Mouse (Mus musculus): Measurements from ENCODE around the gene Ttc41. TPM values are rescaled to one million over a fixed set of nuclear protein-coding genes. Genes with fewer than 3 reads are reported as not detected.
A peak's percentile ranks its signal among the peaks of the same experiment; 100 is the strongest.

Gene Ttc41
- polyA plus RNA-seq, 1 experiment from 2014 or later: 1.5 TPM

DNA sequence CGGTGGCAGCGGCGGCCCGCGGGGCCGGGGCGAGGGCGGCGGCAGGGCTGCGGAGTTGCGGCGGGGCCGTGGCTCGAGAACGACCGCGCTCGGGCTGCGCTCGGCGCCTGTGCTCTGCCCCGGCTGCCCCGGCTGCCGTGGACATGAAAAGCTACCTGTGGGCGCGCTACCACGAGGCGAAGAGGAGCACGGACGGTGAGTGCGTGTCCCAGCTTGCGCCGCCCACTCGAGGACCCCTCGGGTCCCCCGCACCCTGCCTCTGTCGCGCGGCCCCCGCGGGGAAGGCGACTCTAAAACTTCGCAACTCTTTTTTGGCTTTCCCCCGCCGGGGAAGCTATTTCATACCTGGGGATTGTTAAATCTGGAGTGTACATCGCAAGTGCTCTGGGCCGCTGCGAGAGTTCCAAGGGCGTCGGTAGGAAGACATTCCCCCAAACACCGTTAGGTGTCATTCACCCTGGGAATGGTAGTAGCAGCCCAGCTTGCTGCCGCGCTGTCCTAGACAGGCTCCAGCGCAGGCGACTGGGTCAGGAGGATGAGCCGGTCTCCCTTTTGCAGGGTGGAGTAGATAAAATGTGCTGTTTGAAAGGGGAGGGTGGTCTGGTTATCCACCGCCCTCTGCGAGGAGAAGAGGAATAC is 73.6 kb downstream of the Ttc41 start:
- peak overlapping the region; percentile 88; the same call in 1 of the 2 replicates for H3K27ac ChIP-seq (ENCODE audit: low read length)
- H3K36me3 ChIP-seq (ENCODE audit: insufficient read depth, low read length): no peaks in the 10 kb centered on the region
- H3K4me1 ChIP-seq (ENCODE audit: insufficient read depth, low read length): peaks cover 18% of the 10 kb centered on the region
- peak; percentile 10; the same call in 1 of the 2 replicates for ATAC-seq (ENCODE audit: low FRiP score, low TSS enrichment)
- H3K9ac ChIP-seq (replicated peaks; ENCODE audit: low read length): peak overlapping the region; percentile 78
- H3K4me2 ChIP-seq (replicated peaks; ENCODE audit: low read depth, low read length): peak overlapping the region; percentile 99
- peak overlapping the region; percentile 71 for H3K4me3 ChIP-seq (ENCODE audit: low read length)
- H3K9me3 ChIP-seq (ENCODE audit: low read length): no peaks in the 10 kb centered on the region
- under 1% methylated on average over 58 of the region's 58 CpGs for WGBS
- 0 out of 2 replicates have a peak, but pooled peaks cover 3% of the 10 kb centered on the region for H3K27me3 ChIP-seq (ENCODE audit: insufficient read depth, low read length)

DNA sequence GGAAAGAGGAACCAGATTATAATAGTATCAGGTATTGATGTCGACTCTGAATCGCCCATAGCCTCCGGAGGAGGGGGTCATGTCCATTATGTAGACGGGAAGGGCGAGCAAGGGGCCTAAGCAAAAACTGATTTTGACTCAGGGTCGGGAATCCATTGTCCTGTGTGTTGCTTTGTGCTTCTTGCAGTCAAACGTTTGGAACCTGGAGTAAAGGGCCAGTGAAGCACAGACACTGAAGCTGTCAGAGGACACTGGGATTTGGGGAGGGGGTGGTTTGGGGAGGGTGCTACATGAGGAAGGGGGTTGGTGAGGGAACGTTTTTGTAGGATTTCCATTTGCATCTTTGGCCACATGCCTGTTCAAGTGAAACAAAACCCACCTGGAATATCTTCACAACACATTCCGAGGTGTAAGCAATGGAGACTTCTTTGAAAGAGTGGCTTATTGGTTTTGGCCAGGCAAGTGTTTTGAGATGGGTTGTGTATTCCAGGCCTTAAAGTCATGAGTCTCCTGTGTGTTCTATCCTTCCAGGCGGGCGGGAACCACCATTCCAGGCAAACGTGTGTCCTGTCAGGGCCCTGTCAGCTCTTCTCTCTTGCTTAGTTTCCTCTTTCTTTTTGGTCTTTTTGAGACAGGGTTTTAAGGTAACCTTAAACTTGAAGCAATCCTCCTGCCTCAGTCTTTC is 74.3 kb downstream of the Ttc41 start:
- no peaks in the 10 kb centered on the region for H3K36me3 ChIP-seq (ENCODE audit: insufficient read depth, low read length)
- peaks cover 18% of the 10 kb centered on the region for H3K4me1 ChIP-seq (ENCODE audit: insufficient read depth, low read length)
- no peaks in the 10 kb centered on the region for H3K9me3 ChIP-seq (ENCODE audit: low read length)
- H3K9ac ChIP-seq (replicated peaks; ENCODE audit: low read length): peak overlapping the region; percentile 78
- peak overlapping the region; percentile 71 for H3K4me3 ChIP-seq (ENCODE audit: low read length)
- H3K27ac ChIP-seq (ENCODE audit: low read length): no peak overlapping the region
- H3K4me2 ChIP-seq (replicated peaks; ENCODE audit: low read depth, low read length): peak overlapping the region; percentile 99
- WGBS: 18% methylated on average over 12 of the region's 12 CpGs
- ATAC-seq (ENCODE audit: low FRiP score, low TSS enrichment): no peak
- H3K27me3 ChIP-seq (ENCODE audit: insufficient read depth, low read length): 0 out of 2 replicates have a peak, but pooled peaks cover 3% of the 10 kb centered on the region

DNA sequence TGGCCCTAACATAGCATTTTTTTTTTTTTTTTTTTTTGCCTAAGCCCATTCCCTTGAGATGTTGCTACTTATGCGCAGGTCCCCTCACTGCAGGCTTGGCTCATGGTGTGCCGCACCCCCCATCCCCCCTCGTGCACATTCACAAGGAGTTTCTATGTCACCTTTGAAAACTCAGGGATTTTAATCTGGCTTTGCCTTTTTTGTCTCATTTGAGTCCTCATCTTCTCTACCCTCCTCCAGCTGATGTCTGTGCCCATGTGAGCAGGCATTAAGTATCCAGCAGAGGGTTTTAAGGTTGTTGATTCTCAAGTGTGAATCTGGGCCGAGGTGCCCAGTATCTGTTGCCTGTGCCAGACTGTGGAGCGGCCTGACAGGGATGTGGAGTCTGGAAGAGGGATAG is 76.0 kb downstream of the Ttc41 start:
- WGBS: 50% methylated on average over 5 of the region's 5 CpGs
- ATAC-seq (ENCODE audit: low FRiP score, low TSS enrichment): no peak

DNA sequence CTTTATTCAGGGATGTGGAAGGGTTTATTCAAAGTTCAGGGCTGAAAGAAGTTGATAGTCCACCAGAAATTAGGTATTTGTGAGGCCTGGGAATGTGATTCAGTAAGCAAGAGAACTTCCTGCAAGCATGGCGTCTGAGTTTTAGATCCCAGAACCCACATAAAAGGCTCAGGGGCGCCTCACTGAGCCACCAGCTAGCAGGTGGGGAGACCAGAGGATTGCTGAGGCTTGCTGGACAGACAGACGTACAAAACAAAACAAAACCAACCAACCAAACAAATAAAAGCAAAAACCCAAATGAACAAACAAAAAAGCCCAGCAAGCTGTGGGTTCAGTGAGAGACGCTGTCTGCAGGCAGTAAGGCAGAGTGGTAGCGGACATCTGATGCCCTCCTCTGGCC is 77.0 kb downstream of the Ttc41 start:
- Histone ChIP-seq H3K4me1 (ENCODE audit: insufficient read depth, low read length) (peaks cover 18% of the 10 kb centered on the region), H3K4me2 (replicated peaks; ENCODE audit: low read depth, low read length) (no peak overlapping the region), H3K27ac (ENCODE audit: low read length) (no peak overlapping the region), H3K4me3 (ENCODE audit: low read length) (no peak overlapping the region), H3K36me3 (ENCODE audit: insufficient read depth, low read length) (no peaks in the 10 kb centered on the region), H3K9ac (replicated peaks; ENCODE audit: low read length) (no peak overlapping the region), H3K27me3 (ENCODE audit: insufficient read depth, low read length) (0 out of 2 replicates have a peak, but pooled peaks cover 3% of the 10 kb centered on the region), H3K9me3 (ENCODE audit: low read length) (no peaks in the 10 kb centered on the region)
- ATAC-seq (ENCODE audit: low FRiP score, low TSS enrichment): no peak
- 67% methylated on average over 5 of the region's 5 CpGs for WGBS

More for the DNA sequence above, 76.0 kb downstream of the Ttc41 start:
- Histone ChIP-seq H3K9me3 (ENCODE audit: low read length) (no peaks in the 10 kb centered on the region), H3K4me3 (ENCODE audit: low read length) (no peak overlapping the region), H3K4me1 (ENCODE audit: insufficient read depth, low read length) (peaks cover 18% of the 10 kb centered on the region), H3K27me3 (ENCODE audit: insufficient read depth, low read length) (0 out of 2 replicates have a peak, but pooled peaks cover 3% of the 10 kb centered on the region), H3K27ac (ENCODE audit: low read length) (no peak overlapping the region), H3K4me2 (replicated peaks; ENCODE audit: low read depth, low read length) (no peak overlapping the region), H3K36me3 (ENCODE audit: insufficient read depth, low read length) (no peaks in the 10 kb centered on the region), H3K9ac (replicated peaks; ENCODE audit: low read length) (no peak overlapping the region)

DNA sequence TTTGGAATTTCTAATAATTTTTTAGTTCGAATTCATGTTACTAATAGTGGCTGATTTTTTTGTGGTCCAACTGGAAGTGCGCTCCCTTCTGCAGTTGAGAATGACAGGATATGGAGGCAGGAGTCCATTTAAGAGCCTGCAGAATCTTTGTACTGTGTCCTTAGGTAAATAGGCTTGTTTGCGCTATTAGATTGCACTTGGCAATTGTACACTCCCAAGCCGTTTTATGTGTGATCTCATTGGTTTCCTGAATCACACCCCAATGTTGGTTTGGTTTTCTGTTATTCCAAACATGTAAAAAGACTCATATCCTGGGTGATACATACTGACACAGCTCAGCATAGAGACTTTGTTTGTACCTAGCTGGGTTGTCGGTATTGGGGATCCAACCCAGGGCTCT is 78.0 kb downstream of the Ttc41 start:
- Histone ChIP-seq H3K36me3 (ENCODE audit: insufficient read depth, low read length) (no peaks in the 10 kb centered on the region), H3K27ac (ENCODE audit: low read length) (no peak overlapping the region), H3K4me2 (replicated peaks; ENCODE audit: low read depth, low read length) (no peak overlapping the region), H3K9me3 (ENCODE audit: low read length) (no peaks in the 10 kb centered on the region), H3K9ac (replicated peaks; ENCODE audit: low read length) (no peak overlapping the region), H3K4me1 (ENCODE audit: insufficient read depth, low read length) (peaks cover 12% of the 10 kb centered on the region; the same call in 1 of the 2 replicates), H3K4me3 (ENCODE audit: low read length) (no peak overlapping the region), H3K27me3 (ENCODE audit: insufficient read depth, low read length) (0 out of 2 replicates have a peak, but pooled peaks cover 3% of the 10 kb centered on the region)
- ATAC-seq (ENCODE audit: low FRiP score, low TSS enrichment): no peak
- WGBS: 81% methylated on average over 5 of the region's 5 CpGs

DNA sequence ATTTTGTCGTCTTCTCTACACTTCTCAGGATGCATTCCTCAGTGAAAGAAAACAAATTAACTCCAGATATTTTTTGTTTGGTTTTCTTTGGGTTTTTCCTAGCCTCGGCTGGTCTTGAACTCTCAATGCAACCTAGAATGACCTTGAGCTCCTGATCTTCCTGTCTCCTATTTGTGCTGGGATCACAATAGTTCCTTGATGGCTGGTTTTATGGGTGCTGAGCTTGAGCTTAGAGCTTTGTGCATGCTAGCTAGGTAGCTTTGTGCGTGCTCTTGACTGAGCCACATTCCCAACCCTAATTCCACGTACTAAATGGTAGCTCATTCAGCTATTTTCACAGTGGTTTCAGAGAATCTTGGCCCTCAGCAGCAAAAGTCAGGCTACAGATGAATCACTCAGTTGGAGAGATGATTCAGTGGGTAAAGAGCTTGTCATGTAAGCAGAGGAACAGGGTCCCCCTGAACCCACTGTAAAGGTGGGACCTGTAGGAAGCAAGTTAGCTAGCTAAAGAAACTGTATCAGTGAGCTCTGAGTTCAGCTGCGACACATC is 78.6 kb downstream of the Ttc41 start:
- Histone ChIP-seq H3K4me2 (replicated peaks; ENCODE audit: low read depth, low read length) (no peak overlapping the region), H3K4me1 (ENCODE audit: insufficient read depth, low read length) (peaks cover 12% of the 10 kb centered on the region; the same call in 1 of the 2 replicates), H3K4me3 (ENCODE audit: low read length) (no peak overlapping the region), H3K27me3 (ENCODE audit: insufficient read depth, low read length) (0 out of 2 replicates have a peak, but pooled peaks cover 3% of the 10 kb centered on the region), H3K9me3 (ENCODE audit: low read length) (no peaks in the 10 kb centered on the region), H3K9ac (replicated peaks; ENCODE audit: low read length) (no peak overlapping the region), H3K36me3 (ENCODE audit: insufficient read depth, low read length) (no peaks in the 10 kb centered on the region), H3K27ac (ENCODE audit: low read length) (no peak overlapping the region)
- WGBS: 87% methylated on average over 5 of the region's 5 CpGs
- ATAC-seq (ENCODE audit: low FRiP score, low TSS enrichment): no peak

DNA sequence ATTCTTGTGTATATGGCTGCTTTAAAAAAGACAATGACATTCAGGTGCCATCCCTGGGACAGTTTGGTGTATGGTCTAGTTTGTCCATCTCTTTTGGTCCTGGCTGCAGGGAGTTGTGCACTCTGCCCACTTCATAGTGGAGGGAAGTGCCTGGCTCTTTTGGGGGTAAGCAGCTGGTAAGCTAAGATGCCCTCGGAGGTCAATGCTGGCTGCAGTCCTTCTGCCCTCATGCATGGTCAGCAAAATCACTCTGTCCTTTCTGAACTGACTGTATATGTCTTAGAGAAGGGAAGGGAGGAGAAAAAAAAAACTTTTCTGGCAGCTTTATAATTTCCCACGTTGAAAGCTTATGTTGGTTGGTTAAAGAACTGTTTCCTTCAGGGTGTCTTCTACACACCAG is 79.8 kb downstream of the Ttc41 start:
- Histone ChIP-seq H3K27me3 (ENCODE audit: insufficient read depth, low read length) (0 out of 2 replicates have a peak, but pooled peaks cover 3% of the 10 kb centered on the region), H3K27ac (ENCODE audit: low read length) (no peak overlapping the region), H3K9me3 (ENCODE audit: low read length) (no peaks in the 10 kb centered on the region), H3K9ac (replicated peaks; ENCODE audit: low read length) (no peak overlapping the region), H3K36me3 (ENCODE audit: insufficient read depth, low read length) (no peaks in the 10 kb centered on the region), H3K4me1 (ENCODE audit: insufficient read depth, low read length) (peaks cover 7% of the 10 kb centered on the region; the same call in 1 of the 2 replicates), H3K4me2 (replicated peaks; ENCODE audit: low read depth, low read length) (no peak overlapping the region), H3K4me3 (ENCODE audit: low read length) (no peak overlapping the region)
- ATAC-seq (ENCODE audit: low FRiP score, low TSS enrichment): no peak
- 56% methylated on average over 2 of the region's 2 CpGs for WGBS

DNA sequence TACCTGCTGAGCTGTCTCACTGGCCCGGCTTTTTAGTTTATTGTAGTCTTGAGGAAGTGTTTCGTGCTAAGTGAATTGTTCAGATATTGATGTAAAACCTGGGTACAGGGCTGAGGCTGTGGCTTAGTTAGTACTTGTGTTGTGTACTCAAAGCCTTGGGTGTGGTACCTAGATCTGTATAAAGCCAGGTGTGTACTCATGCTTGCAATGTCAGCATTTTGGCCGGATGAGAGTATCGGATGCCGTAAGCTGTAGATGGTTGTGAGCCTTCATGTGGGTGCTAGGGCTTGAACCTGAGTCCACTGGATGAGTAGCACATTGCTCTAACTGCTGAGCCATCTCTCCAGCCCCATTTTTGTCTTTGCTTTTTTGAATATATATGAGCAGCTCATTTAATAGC is 80.5 kb downstream of the Ttc41 start:
- Histone ChIP-seq H3K4me3 (ENCODE audit: low read length) (no peak overlapping the region), H3K27me3 (ENCODE audit: insufficient read depth, low read length) (no peaks in the 10 kb centered on the region), H3K36me3 (ENCODE audit: insufficient read depth, low read length) (no peaks in the 10 kb centered on the region), H3K4me1 (ENCODE audit: insufficient read depth, low read length) (peaks cover 7% of the 10 kb centered on the region; the same call in 1 of the 2 replicates), H3K9ac (replicated peaks; ENCODE audit: low read length) (no peak overlapping the region), H3K27ac (ENCODE audit: low read length) (no peak overlapping the region), H3K9me3 (ENCODE audit: low read length) (no peaks in the 10 kb centered on the region), H3K4me2 (replicated peaks; ENCODE audit: low read depth, low read length) (no peak overlapping the region)
- no peak for ATAC-seq (ENCODE audit: low FRiP score, low TSS enrichment)
- WGBS: 88% methylated on average over 5 of the region's 5 CpGs

DNA sequence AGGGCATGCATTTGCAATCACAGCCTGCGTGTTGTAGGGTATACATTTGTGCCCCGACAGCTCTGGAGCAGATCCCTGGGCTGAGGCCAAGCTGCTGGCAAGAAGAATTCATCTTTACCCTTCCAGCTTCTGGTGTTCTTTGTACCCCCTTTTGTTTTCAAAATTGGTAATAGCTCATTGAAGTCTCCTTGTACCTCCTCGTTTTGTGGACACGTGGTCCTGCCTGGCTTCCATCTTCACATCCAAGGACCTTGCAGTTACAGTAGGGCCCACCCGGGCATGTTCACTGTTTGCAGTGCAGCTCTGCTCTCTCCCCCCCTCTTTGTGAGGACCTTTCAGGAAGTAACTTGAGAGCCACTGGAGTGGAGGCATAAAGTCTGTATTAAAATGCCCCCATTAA is 82.6 kb downstream of the Ttc41 start:
- H3K4me2 ChIP-seq (replicated peaks; ENCODE audit: low read depth, low read length): no peak overlapping the region
- H3K9me3 ChIP-seq (ENCODE audit: low read length): no peaks in the 10 kb centered on the region
- 60% methylated on average over 5 of the region's 5 CpGs for WGBS
- ATAC-seq (ENCODE audit: low FRiP score, low TSS enrichment): no peak
- H3K4me1 ChIP-seq (ENCODE audit: insufficient read depth, low read length): peaks cover 6% of the 10 kb centered on the region; the same call in 1 of the 2 replicates
- H3K27ac ChIP-seq (ENCODE audit: low read length): no peak overlapping the region
- no peak overlapping the region for H3K4me3 ChIP-seq (ENCODE audit: low read length)
- H3K27me3 ChIP-seq (ENCODE audit: insufficient read depth, low read length): no peaks in the 10 kb centered on the region
- H3K36me3 ChIP-seq (ENCODE audit: insufficient read depth, low read length): no peaks in the 10 kb centered on the region
- no peak overlapping the region for H3K9ac ChIP-seq (replicated peaks; ENCODE audit: low read length)
